Mouse (Mus musculus) yolk sac, embryonic 10.5 days (tissue): Measurements from ENCODE around the gene Spata2.

Experiments
- DNase-seq: peaks from one replicate; pipeline ENCODE4 v3.0.0-alpha.2; 2017; ENCODE audit warnings: low spot score

Gene Spata2

GRCm38 (mm10) chr2:167510485-167510884 lies 17.8 kb upstream of the Spata2 start:
- DNase-seq = no peak

GRCm38 (mm10) chr2:167508569-167508968 lies 15.9 kb upstream of the Spata2 start:
- no peak for DNase-seq

- no peak for DNase-seq
These were observed 15.2 kb upstream of the Spata2 start for GRCm38 (mm10) chr2:167507719-167508385.

- no peak for DNase-seq
These were observed 14.0 kb upstream of the Spata2 start for GRCm38 (mm10) chr2:167506546-167507260.

- no peak for DNase-seq
These were observed 12.4 kb upstream of the Spata2 start for GRCm38 (mm10) chr2:167505127-167505526.

- peak; percentile 67 for DNase-seq
These were observed 11.2 kb upstream of the Spata2 start for GRCm38 (mm10) chr2:167503896-167504349.

GRCm38 (mm10) chr2:167503253-167503895 lies 10.7 kb upstream of the Spata2 start:
- DNase-seq = peak; percentile 89

- no peak for DNase-seq
These were observed 10.0 kb upstream of the Spata2 start for GRCm38 (mm10) chr2:167502554-167503252.

GRCm38 (mm10) chr2:167497272-167497671 lies 4.6 kb upstream of the Spata2 start:
- no peak for DNase-seq

- no peak for DNase-seq
These were observed 3.8 kb upstream of the Spata2 start for GRCm38 (mm10) chr2:167496437-167496836.

GRCm38 (mm10) chr2:167491757-167492708 lies 654 bp downstream of the Spata2 start, which contains the start of gene Rnf114:
Rnf114 (plus strand) TSS chr2:167492645.
- no peak for DNase-seq

GRCm38 (mm10) chr2:167490813-167491525 lies 1.7 kb downstream of the Spata2 start:
- no peak for DNase-seq

GRCm38 (mm10) chr2:167487994-167488393 lies 4.7 kb downstream of the Spata2 start:
- DNase-seq = no peak

GRCm38 (mm10) chr2:167487551-167487950 lies 5.1 kb downstream of the Spata2 start:
- no peak for DNase-seq

- no peak for DNase-seq
These were observed 6.1 kb downstream of the Spata2 start for GRCm38 (mm10) chr2:167486573-167486972.

GRCm38 (mm10) chr2:167485501-167486377 lies 6.9 kb downstream of the Spata2 start:
- no peak for DNase-seq

- no peak for DNase-seq
These were observed 7.8 kb downstream of the Spata2 start for GRCm38 (mm10) chr2:167484932-167485331.

- no peak for DNase-seq
These were observed 8.8 kb downstream of the Spata2 start for GRCm38 (mm10) chr2:167483827-167484410.
